Mouse (Mus musculus): ENCODE results near the gene Hace1. TPM values are rescaled to one million over a fixed set of nuclear protein-coding genes. Genes with fewer than 3 reads are reported as not detected.
A peak's percentile ranks its signal among the peaks of the same experiment; 100 is the strongest.

The Hace1 gene
- polyA plus RNA-seq, 1 experiment = 2.9 TPM

DNA sequence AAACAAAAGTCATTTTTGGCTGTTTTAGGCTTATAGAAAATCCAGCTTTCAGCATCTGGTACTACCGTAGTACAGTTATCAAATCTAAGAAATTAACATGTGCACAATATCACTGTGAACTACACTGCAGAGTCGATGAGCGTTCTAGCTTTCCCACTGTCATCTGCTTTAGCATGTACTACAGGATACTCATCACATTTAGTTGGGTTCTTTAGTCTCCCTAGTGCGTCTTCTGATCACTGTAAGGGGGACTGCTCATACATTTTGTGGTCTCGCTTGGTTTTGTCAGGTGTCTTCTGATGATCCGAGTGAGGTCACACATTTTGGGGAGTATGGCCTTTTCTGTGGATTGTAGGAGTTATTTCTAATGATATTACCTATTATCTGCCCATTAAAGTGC, 6.2 kb downstream of the Hace1 start:
- Histone ChIP-seq H3ac (ENCODE audit: control insufficient read depth, insufficient read length, low read depth) (no peak overlapping the region), H3K4me3 (ENCODE audit: insufficient read depth, poor library complexity, severe bottlenecking) (no peak overlapping the region), H3K79me3 (ENCODE audit: low read depth) (peaks cover 19% of the 10 kb centered on the region), H3K36me3 (ENCODE audit: control insufficient read depth, insufficient read depth) (no peaks in the 10 kb centered on the region), H3K27me3 (ENCODE audit: control insufficient read depth, insufficient read depth, insufficient read length) (no peaks in the 10 kb centered on the region), H3K79me2 (ENCODE audit: control insufficient read depth, insufficient read depth) (peaks cover 45% of the 10 kb centered on the region)
- TF ChIP-seq MYOG (IDR thresholded peaks at IDR 0.05; ENCODE audit: control insufficient read depth, extremely low read depth, insufficient read length) = no peak
- no peak for TF ChIP-seq FOSL1 (IDR thresholded peaks at IDR 0.05; ENCODE audit: insufficient read depth, low read length, poor library complexity, severe bottlenecking)
- TF ChIP-seq CTCF (IDR thresholded peaks at IDR 0.05; ENCODE audit: control insufficient read depth, insufficient read depth, insufficient read length) = no peak
- TF ChIP-seq USF1 (IDR thresholded peaks at IDR 0.05; ENCODE audit: low read depth) = no peak
- TF ChIP-seq CEBPB (IDR thresholded peaks at IDR 0.05; ENCODE audit: low read depth) = no peak
- TF ChIP-seq MAX (IDR thresholded peaks at IDR 0.05) = no peak
- TF ChIP-seq MYOD1 (IDR thresholded peaks at IDR 0.05; ENCODE audit: control insufficient read depth, insufficient read length, low read depth) = no peak

DNA sequence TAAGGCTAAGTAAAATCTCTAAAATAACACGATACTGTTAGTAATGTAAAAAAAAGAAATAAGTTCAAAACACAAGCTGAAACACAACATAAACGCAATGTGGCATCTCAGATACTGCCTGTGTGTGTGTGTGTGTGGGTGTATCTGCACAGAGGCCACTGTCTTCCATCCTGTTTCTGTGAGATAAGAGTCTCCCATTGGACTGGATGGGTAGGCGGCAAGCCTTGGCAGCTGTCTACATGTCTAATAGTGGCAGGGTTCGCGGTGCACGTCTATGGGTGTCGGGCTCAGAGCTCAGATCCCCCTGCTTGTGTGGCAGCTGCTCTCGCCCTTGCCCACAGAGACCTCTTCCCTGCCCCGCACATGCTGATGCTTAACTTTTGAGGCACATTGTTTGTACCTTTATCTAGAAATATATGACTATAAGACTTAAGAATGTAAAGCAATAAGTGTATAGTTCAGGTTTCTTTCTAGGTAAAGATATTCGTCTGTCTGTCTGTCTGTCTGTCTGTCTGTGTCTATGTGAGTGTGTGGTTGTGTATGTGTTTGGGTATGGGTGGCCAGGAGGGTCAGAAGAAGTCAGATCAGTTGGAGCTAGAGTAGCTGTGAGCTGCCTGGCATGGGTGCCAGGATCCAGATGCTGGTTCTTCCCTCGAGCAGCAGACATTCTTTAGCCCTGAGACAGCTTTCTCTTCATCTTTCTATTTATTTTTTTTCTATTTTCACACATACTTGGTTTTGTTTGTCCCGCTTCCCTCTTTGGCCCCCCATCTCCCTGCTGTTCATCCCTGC, 6.9 kb downstream of the Hace1 start:
- H3ac ChIP-seq (ENCODE audit: control insufficient read depth, insufficient read length, low read depth) = no peak overlapping the region
- H3K27me3 ChIP-seq (ENCODE audit: control insufficient read depth, insufficient read depth, insufficient read length) = no peaks in the 10 kb centered on the region
- peaks cover 17% of the 10 kb centered on the region for H3K79me3 ChIP-seq (ENCODE audit: low read depth)
- TF ChIP-seq CTCF (IDR thresholded peaks at IDR 0.05; ENCODE audit: control insufficient read depth, insufficient read depth, insufficient read length) = no peak
- no peak for TF ChIP-seq FOSL1 (IDR thresholded peaks at IDR 0.05; ENCODE audit: insufficient read depth, low read length, poor library complexity, severe bottlenecking)
- no peak for TF ChIP-seq MYOG (IDR thresholded peaks at IDR 0.05; ENCODE audit: control insufficient read depth, extremely low read depth, insufficient read length)
- TF ChIP-seq CEBPB (IDR thresholded peaks at IDR 0.05; ENCODE audit: low read depth) = no peak
- no peak for TF ChIP-seq MAX (IDR thresholded peaks at IDR 0.05)
- TF ChIP-seq USF1 (IDR thresholded peaks at IDR 0.05; ENCODE audit: low read depth) = no peak
- TF ChIP-seq MYOD1 (IDR thresholded peaks at IDR 0.05; ENCODE audit: control insufficient read depth, insufficient read length, low read depth) = no peak
- H3K79me2 ChIP-seq (ENCODE audit: control insufficient read depth, insufficient read depth) = peaks cover 39% of the 10 kb centered on the region
- no peaks in the 10 kb centered on the region for H3K36me3 ChIP-seq (ENCODE audit: control insufficient read depth, insufficient read depth)
- peak overlapping the region; percentile 0 for H3K4me3 ChIP-seq (ENCODE audit: insufficient read depth, poor library complexity, severe bottlenecking)

DNA sequence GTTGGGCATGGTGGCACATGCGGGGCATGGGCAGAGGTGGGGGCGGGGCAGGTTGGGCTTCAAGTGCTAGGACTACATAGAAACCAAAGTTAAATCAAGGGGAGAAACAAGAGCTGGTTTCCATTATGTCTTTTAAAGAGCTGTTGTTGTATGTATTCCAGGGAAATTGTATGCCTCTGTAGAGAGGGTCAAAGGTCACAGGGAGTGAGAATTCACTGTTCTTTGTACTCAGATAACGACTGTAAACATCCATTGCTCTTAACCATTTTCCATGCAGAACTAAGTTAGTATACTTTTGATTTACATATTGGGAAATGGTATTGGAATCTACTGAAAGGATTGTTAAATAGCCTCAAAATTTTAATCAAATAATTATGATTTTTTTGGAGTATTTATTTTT, 28.2 kb downstream of the Hace1 start:
- Histone ChIP-seq H3K79me3 (ENCODE audit: low read depth) (no peaks in the 10 kb centered on the region), H3ac (ENCODE audit: control insufficient read depth, insufficient read length, low read depth) (no peak overlapping the region), H3K27me3 (ENCODE audit: control insufficient read depth, insufficient read depth, insufficient read length) (no peaks in the 10 kb centered on the region), H3K36me3 (ENCODE audit: control insufficient read depth, insufficient read depth) (peaks cover 8% of the 10 kb centered on the region), H3K79me2 (ENCODE audit: control insufficient read depth, insufficient read depth) (no peaks in the 10 kb centered on the region), H3K4me3 (ENCODE audit: insufficient read depth, poor library complexity, severe bottlenecking) (no peak overlapping the region)
- no peak for TF ChIP-seq CEBPB (IDR thresholded peaks at IDR 0.05; ENCODE audit: low read depth)
- TF ChIP-seq FOSL1 (IDR thresholded peaks at IDR 0.05; ENCODE audit: insufficient read depth, low read length, poor library complexity, severe bottlenecking) = no peak
- no peak for TF ChIP-seq MAX (IDR thresholded peaks at IDR 0.05)

DNA sequence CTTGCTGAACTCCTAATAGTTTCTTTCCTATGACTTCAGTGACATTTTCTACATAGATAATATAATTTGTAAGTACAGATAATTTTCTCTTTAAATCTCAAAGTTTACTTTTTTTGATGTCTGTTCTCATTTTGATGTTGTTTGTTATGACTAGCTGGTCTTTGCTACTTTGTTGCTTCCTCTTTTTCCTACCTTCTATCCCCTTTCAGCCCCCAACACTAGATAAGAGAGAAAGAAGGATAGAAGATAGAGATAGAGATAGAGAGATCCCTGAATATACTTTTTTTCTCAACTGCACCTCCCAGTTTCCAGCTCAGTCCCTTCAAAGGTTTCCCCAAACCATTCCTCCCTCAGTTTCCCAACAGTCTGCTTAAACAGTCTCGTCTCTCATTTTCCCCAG, 33.1 kb downstream of the Hace1 start:
- H3K27me3 ChIP-seq (ENCODE audit: control insufficient read depth, insufficient read depth, insufficient read length) = no peaks in the 10 kb centered on the region
- H3K79me3 ChIP-seq (ENCODE audit: low read depth) = no peaks in the 10 kb centered on the region
- no peak overlapping the region for H3K4me3 ChIP-seq (ENCODE audit: insufficient read depth, poor library complexity, severe bottlenecking)
- H3K79me2 ChIP-seq (ENCODE audit: control insufficient read depth, insufficient read depth) = no peaks in the 10 kb centered on the region
- no peak overlapping the region for H3ac ChIP-seq (ENCODE audit: control insufficient read depth, insufficient read length, low read depth)
- TF ChIP-seq CTCF (IDR thresholded peaks at IDR 0.05; ENCODE audit: control insufficient read depth, insufficient read depth, insufficient read length) (no peak), USF1 (IDR thresholded peaks at IDR 0.05; ENCODE audit: low read depth) (no peak), CEBPB (IDR thresholded peaks at IDR 0.05; ENCODE audit: low read depth) (no peak), MYOG (IDR thresholded peaks at IDR 0.05; ENCODE audit: control insufficient read depth, extremely low read depth, insufficient read length) (no peak), MYOD1 (IDR thresholded peaks at IDR 0.05; ENCODE audit: control insufficient read depth, insufficient read length, low read depth) (no peak), FOSL1 (IDR thresholded peaks at IDR 0.05; ENCODE audit: insufficient read depth, low read length, poor library complexity, severe bottlenecking) (no peak), MAX (IDR thresholded peaks at IDR 0.05) (no peak)
- peaks cover 13% of the 10 kb centered on the region for H3K36me3 ChIP-seq (ENCODE audit: control insufficient read depth, insufficient read depth)

DNA sequence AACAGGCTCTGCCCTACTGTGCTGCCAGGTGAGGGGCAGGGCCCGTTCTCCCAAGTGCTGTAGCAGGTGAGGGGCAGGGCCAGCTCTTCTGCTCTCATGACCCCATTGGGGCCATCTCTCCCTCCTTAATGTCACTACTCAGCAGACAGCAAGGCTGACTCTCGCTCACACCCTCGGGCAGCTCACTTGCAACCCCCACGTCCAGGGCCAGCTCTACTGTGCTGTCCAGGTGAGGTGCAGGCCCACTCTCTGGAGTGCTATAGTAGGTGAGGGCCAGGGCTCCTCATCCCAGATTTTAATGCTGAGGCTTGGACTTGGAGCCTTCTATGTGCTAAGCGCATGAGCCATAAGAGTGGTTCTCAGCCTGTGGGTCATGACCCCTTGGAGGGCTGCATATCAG, 38.4 kb downstream of the Hace1 start:
- no peaks in the 10 kb centered on the region for H3K27me3 ChIP-seq (ENCODE audit: control insufficient read depth, insufficient read depth, insufficient read length)
- H3K79me3 ChIP-seq (ENCODE audit: low read depth) = no peaks in the 10 kb centered on the region
- no peak for TF ChIP-seq FOSL1 (IDR thresholded peaks at IDR 0.05; ENCODE audit: insufficient read depth, low read length, poor library complexity, severe bottlenecking)
- TF ChIP-seq MYOG (IDR thresholded peaks at IDR 0.05; ENCODE audit: control insufficient read depth, extremely low read depth, insufficient read length) = no peak
- TF ChIP-seq MYOD1 (IDR thresholded peaks at IDR 0.05; ENCODE audit: control insufficient read depth, insufficient read length, low read depth) = no peak
- TF ChIP-seq CEBPB (IDR thresholded peaks at IDR 0.05; ENCODE audit: low read depth) = no peak
- TF ChIP-seq CTCF (IDR thresholded peaks at IDR 0.05; ENCODE audit: control insufficient read depth, insufficient read depth, insufficient read length) = no peak
- TF ChIP-seq MAX (IDR thresholded peaks at IDR 0.05) = no peak
- TF ChIP-seq USF1 (IDR thresholded peaks at IDR 0.05; ENCODE audit: low read depth) = no peak
- H3K36me3 ChIP-seq (ENCODE audit: control insufficient read depth, insufficient read depth) = peaks cover 10% of the 10 kb centered on the region
- H3K4me3 ChIP-seq (ENCODE audit: insufficient read depth, poor library complexity, severe bottlenecking) = no peak overlapping the region
- H3K79me2 ChIP-seq (ENCODE audit: control insufficient read depth, insufficient read depth) = no peaks in the 10 kb centered on the region
- H3ac ChIP-seq (ENCODE audit: control insufficient read depth, insufficient read length, low read depth) = no peak overlapping the region

DNA sequence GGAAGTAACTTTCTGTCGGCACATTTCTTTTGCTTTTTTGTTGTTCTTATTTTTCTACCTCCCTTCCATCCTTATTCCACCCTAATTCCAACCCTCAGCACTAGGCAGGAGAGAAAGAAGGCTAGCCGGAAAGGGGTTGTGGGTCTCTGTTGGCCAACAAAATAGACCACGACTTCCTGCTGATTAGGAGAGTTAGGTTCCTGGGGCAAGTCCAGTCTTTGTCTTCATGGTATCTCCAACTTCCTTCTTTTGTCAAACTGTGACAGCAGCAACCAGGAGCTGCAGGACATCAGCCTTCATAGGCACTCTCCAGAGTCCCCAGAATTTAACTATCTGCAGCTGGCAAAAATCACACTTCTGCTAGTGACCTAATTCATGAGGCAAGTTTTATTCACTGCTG, 41.4 kb downstream of the Hace1 start:
- Histone ChIP-seq H3ac (ENCODE audit: control insufficient read depth, insufficient read length, low read depth) (no peak overlapping the region), H3K79me3 (ENCODE audit: low read depth) (no peaks in the 10 kb centered on the region), H3K79me2 (ENCODE audit: control insufficient read depth, insufficient read depth) (no peaks in the 10 kb centered on the region), H3K4me3 (ENCODE audit: insufficient read depth, poor library complexity, severe bottlenecking) (no peak overlapping the region), H3K27me3 (ENCODE audit: control insufficient read depth, insufficient read depth, insufficient read length) (no peaks in the 10 kb centered on the region), H3K36me3 (ENCODE audit: control insufficient read depth, insufficient read depth) (peaks cover 17% of the 10 kb centered on the region)
- TF ChIP-seq CTCF (IDR thresholded peaks at IDR 0.05; ENCODE audit: control insufficient read depth, insufficient read depth, insufficient read length) (no peak), FOSL1 (IDR thresholded peaks at IDR 0.05; ENCODE audit: insufficient read depth, low read length, poor library complexity, severe bottlenecking) (no peak), CEBPB (IDR thresholded peaks at IDR 0.05; ENCODE audit: low read depth) (no peak), MYOD1 (IDR thresholded peaks at IDR 0.05; ENCODE audit: control insufficient read depth, insufficient read length, low read depth) (no peak), USF1 (IDR thresholded peaks at IDR 0.05; ENCODE audit: low read depth) (no peak), MAX (IDR thresholded peaks at IDR 0.05) (no peak)
